Mouse (Mus musculus) lung, postnatal 36 days (tissue): ENCODE data around the gene Rtn4r.

ENCODE experiments used
- DNase-seq: peaks from one replicate; pipeline ENCODE4 v3.0.0; 2022; ENCODE audit warnings: mixed read lengths

Rtn4r gene

GRCm38 (mm10) chr16:18127241-18127861 is at the start of gene Rtn4r:
TSS of gene Rtn4r (plus strand) at chr16:18127642.
- DNase-seq, result peak; percentile 47

- DNase-seq, result no peak
Observed at GRCm38 (mm10) chr16:18078314-18079015, 49.0 kb upstream of the Rtn4r start.

GRCm38 (mm10) chr16:18079300-18079699 is 48.1 kb upstream of the Rtn4r start:
- DNase-seq, result no peak

GRCm38 (mm10) chr16:18080171-18080570 is 47.3 kb upstream of the Rtn4r start:
- DNase-seq, result no peak

- DNase-seq, result no peak
Observed at GRCm38 (mm10) chr16:18081149-18081827, 46.2 kb upstream of the Rtn4r start.

- no peak for DNase-seq
Observed at GRCm38 (mm10) chr16:18082291-18082690, 45.2 kb upstream of the Rtn4r start.

- DNase-seq, result peak; percentile 66
Observed at GRCm38 (mm10) chr16:18083231-18083951, 44.1 kb upstream of the Rtn4r start.

GRCm38 (mm10) chr16:18084262-18084661 is 43.2 kb upstream of the Rtn4r start:
- DNase-seq, result no peak

GRCm38 (mm10) chr16:18087101-18087500 is 40.3 kb upstream of the Rtn4r start:
- no peak for DNase-seq

GRCm38 (mm10) chr16:18096348-18096747 is 31.1 kb upstream of the Rtn4r start:
- no peak for DNase-seq

GRCm38 (mm10) chr16:18102816-18103215 is 24.6 kb upstream of the Rtn4r start:
- no peak for DNase-seq

GRCm38 (mm10) chr16:18103366-18103765 is 24.1 kb upstream of the Rtn4r start:
- DNase-seq, result no peak

GRCm38 (mm10) chr16:18103808-18104207 is 23.6 kb upstream of the Rtn4r start:
- no peak for DNase-seq

GRCm38 (mm10) chr16:18108221-18108966 is 19.0 kb upstream of the Rtn4r start:
- DNase-seq, result peak; percentile 86

GRCm38 (mm10) chr16:18111042-18111441 is 16.4 kb upstream of the Rtn4r start:
- DNase-seq, result no peak

- no peak for DNase-seq
Observed at GRCm38 (mm10) chr16:18116467-18116866, 11.0 kb upstream of the Rtn4r start.

- no peak for DNase-seq
Observed at GRCm38 (mm10) chr16:18118285-18118684, 9.2 kb upstream of the Rtn4r start.

- DNase-seq, result peak; percentile 49
Observed at GRCm38 (mm10) chr16:18119031-18119730, 8.3 kb upstream of the Rtn4r start.

GRCm38 (mm10) chr16:18122740-18123139 is 4.7 kb upstream of the Rtn4r start:
- no peak for DNase-seq

GRCm38 (mm10) chr16:18123471-18123870 is 4.0 kb upstream of the Rtn4r start:
- DNase-seq, result no peak

GRCm38 (mm10) chr16:18124040-18124439 is 3.4 kb upstream of the Rtn4r start:
- no peak for DNase-seq

- DNase-seq, result no peak
Observed at GRCm38 (mm10) chr16:18124626-18125025, 2.8 kb upstream of the Rtn4r start.
